Mouse (Mus musculus) liver, embryonic 12.5 days (tissue): ENCODE data around the gene Kcmf1. TPM values are rescaled to one million over a fixed set of nuclear protein-coding genes. Genes with fewer than 3 reads are reported as not detected.
A peak's percentile ranks its signal among the peaks of the same experiment; 100 is the strongest.

Experiments used
- ATAC-seq: fragments of 200-750 bp; cut with Nextera tagmentation; 2 replicates; pipeline ENCODE4 v1.8.0; 2017; ENCODE audit warnings: moderate number of reproducible peaks, mild to moderate bottlenecking, moderate library complexity
- H3K27ac ChIP-seq: fragments of 300-500 bp; sonication (generic); 2 replicates; pipeline ENCODE4 v1.5.1; 2016; ENCODE audit warnings: mild to moderate bottlenecking
- H3K27me3 ChIP-seq: fragments of 300-500 bp; sonication (generic); replicated peaks from 2 replicates; pipeline ENCODE4 v1.6.1; 2016; ENCODE audit warnings: mild to moderate bottlenecking, moderate library complexity
- H3K36me3 ChIP-seq: fragments of 300-500 bp; sonication (generic); 2 replicates; pipeline ENCODE4 v1.6.1; 2016; ENCODE audit warnings: mild to moderate bottlenecking, moderate library complexity
- H3K4me1 ChIP-seq: fragments of 300-500 bp; sonication (generic); 2 replicates; pipeline ENCODE4 v1.6.1; 2016
- H3K4me2 ChIP-seq: fragments of 300-500 bp; sonication (generic); 2 replicates; pipeline ENCODE4 v1.6.1; 2016; ENCODE audit warnings: mild to moderate bottlenecking, moderate library complexity
- H3K4me3 ChIP-seq: fragments of 300-500 bp; sonication (generic); 2 replicates; pipeline ENCODE4 v1.5.1; 2016; ENCODE audit warnings: mild to moderate bottlenecking, moderate library complexity
- H3K9ac ChIP-seq: fragments of 300-500 bp; sonication (generic); 2 replicates; pipeline ENCODE4 v1.6.1; 2016; ENCODE audit warnings: mild to moderate bottlenecking, moderate library complexity
- H3K9me3 ChIP-seq: fragments of 300-500 bp; sonication (generic); replicated peaks from 2 replicates; pipeline ENCODE4 v1.6.1; 2016; ENCODE audit warnings: mild to moderate bottlenecking, moderate library complexity
- WGBS: fragments of 180-500 bp; shearing (Covaris S2); methylation state at CpG from one replicate; pipeline ENCODE4 v1.1.7; 2016; ENCODE audit not compliant: insufficient replicate concordance; 5-methylcytosine and 5-hydroxymethylcytosine counted together
- polyA plus RNA-seq: library from polyadenylated mRNA; unstranded; fragments of >200 nt; fragmentation: Nextera tagmentation; extraction: Ambion mirVana; gene quantifications from 2 replicates; pipeline ENCODE4 v1.2.1, GENCODE M21; 2016

The Kcmf1 gene
- polyA plus RNA-seq, 1 experiment from 2014 or later = 49.2 TPM

GRCm38 (mm10) chr6:72895000-72895399, 4.8 kb downstream of the Kcmf1 start:
- Histone ChIP-seq H3K36me3 (peaks cover 26% of the 10 kb centered on the region), H3K4me1 (peaks cover 53% of the 10 kb centered on the region), H3K9me3 (no peaks in the 10 kb centered on the region), H3K27me3 (no peaks in the 10 kb centered on the region), H3K9ac (no peak overlapping the region), H3K4me2 (no peak overlapping the region), H3K4me3 (no peak overlapping the region), H3K27ac (0 out of 2 replicates have a peak overlapping the region, but pooled peaks have one; percentile 4)
- 76% methylated on average over 3 of the region's 3 CpGs for WGBS
- ATAC-seq = no peak

DNA sequence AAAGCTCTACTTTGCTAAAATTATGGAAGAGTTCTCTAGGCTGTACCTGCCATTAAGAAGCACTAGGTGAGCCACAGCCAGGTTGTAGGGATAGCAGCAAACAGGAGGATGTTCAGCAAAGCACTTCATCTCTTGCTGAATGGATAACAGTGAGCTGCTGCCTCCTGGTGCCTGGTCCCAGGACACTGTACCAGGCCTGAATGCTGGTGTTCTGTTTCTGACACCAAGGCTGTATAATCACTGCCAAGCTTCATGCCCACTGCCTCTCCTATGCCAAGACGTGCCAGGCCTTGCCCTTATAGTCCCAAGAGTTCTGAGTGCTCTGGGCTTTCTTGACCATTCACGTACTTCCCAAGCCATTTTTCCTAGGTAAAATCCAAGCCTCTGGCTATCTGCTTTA, 8.5 kb downstream of the Kcmf1 start:
- H3K27ac ChIP-seq = no peak overlapping the region
- no peak overlapping the region for H3K4me3 ChIP-seq
- peaks cover 60% of the 10 kb centered on the region for H3K4me1 ChIP-seq
- no peaks in the 10 kb centered on the region for H3K9me3 ChIP-seq
- no peaks in the 10 kb centered on the region for H3K27me3 ChIP-seq
- 84% methylated on average over 2 of the region's 2 CpGs for WGBS
- peaks cover 33% of the 10 kb centered on the region for H3K36me3 ChIP-seq
- no peak for ATAC-seq
- H3K4me2 ChIP-seq = no peak overlapping the region
- H3K9ac ChIP-seq = no peak overlapping the region

DNA sequence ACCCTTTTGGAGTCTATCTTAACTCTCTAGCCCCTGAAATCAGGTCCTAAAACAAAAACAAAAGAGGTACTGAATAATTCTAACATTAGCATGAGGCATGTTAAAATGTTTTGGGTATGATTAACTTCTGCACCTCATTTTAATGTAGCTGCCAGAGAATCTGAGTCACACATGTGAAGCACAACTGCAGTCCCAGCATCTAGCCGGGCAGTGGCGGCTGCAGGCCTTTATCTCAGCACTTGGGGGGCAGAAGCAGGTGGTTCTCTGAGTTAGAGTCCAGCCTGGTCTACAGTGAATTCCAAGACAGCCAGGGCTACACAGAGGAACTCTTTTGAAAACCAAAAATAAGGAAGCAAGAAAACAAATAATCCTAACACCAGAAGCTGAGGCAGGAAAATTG, 11.1 kb downstream of the Kcmf1 start:
- Histone ChIP-seq H3K4me2 (no peak overlapping the region), H3K9ac (no peak overlapping the region), H3K36me3 (peaks cover 14% of the 10 kb centered on the region; the same call in 1 of the 2 replicates), H3K27ac (no peak overlapping the region), H3K4me3 (no peak overlapping the region), H3K4me1 (peaks cover 50% of the 10 kb centered on the region), H3K27me3 (no peaks in the 10 kb centered on the region), H3K9me3 (no peaks in the 10 kb centered on the region)
- WGBS = 43% methylated on average over 2 of the region's 2 CpGs
- no peak for ATAC-seq

DNA sequence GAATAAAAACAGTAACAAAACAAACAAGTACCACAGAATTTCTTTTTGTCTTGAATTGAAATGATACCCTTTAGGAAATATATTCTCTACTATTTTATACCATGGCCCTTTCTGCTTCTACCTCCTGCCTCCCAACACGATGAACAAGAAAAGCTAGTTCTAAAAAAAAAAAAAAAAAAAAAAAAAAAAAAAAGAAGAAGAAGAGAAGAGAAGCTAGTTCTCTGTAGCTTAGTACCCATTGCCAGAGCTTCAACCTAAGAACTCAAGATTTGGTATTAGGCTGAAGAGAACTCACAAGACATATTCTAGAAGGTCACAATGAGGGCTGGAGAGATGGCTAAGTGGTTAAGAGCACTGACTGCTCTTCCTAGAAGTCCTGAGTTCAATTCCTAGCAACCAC, 14.5 kb downstream of the Kcmf1 start:
- no peak overlapping the region for H3K4me3 ChIP-seq
- H3K9me3 ChIP-seq = no peaks in the 10 kb centered on the region
- 62% methylated on average over 1 of the region's 1 CpGs for WGBS
- H3K27ac ChIP-seq = no peak overlapping the region
- H3K9ac ChIP-seq = no peak overlapping the region
- peaks cover 68% of the 10 kb centered on the region for H3K4me1 ChIP-seq
- H3K36me3 ChIP-seq = peaks cover 14% of the 10 kb centered on the region; the same call in 1 of the 2 replicates
- no peak overlapping the region for H3K4me2 ChIP-seq
- no peak for ATAC-seq
- H3K27me3 ChIP-seq = no peaks in the 10 kb centered on the region

DNA sequence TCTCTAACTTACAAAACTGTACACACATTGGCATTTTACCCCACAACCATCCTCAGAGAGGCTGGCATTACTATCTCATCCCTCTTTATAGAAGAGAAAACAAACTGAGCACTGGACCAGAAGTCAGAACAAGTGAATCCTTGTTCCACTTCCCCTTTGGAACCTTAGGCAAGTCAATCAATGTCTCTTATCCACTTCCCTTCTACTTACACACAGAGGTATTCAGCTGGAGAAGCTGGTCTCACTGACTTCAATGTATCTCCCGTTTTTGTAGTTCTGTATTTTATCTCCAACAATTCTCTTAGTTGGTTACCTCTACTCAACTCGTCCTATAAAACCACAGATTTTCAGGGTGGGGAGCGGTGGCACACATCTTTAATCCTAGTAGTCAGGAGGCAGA, 15.0 kb downstream of the Kcmf1 start:
- ATAC-seq = no peak
- WGBS = 39% methylated on average over 3 of the region's 3 CpGs

GRCm38 (mm10) chr6:72882661-72883458, 16.9 kb downstream of the Kcmf1 start:
- Histone ChIP-seq H3K27me3 (no peaks in the 10 kb centered on the region), H3K27ac (no peak overlapping the region), H3K36me3 (0 out of 2 replicates have a peak, but pooled peaks cover 6% of the 10 kb centered on the region), H3K4me3 (no peak overlapping the region), H3K9me3 (no peaks in the 10 kb centered on the region), H3K4me1 (peaks cover 70% of the 10 kb centered on the region), H3K9ac (0 out of 2 replicates have a peak overlapping the region, but pooled peaks have one; percentile 17), H3K4me2 (no peak overlapping the region)
- WGBS = 73% methylated on average over 8 of the region's 8 CpGs
- no peak for ATAC-seq

More for the DNA sequence above, 15.0 kb downstream of the Kcmf1 start:
- H3K4me2 ChIP-seq = no peak overlapping the region
- peaks cover 65% of the 10 kb centered on the region for H3K4me1 ChIP-seq
- H3K9me3 ChIP-seq = no peaks in the 10 kb centered on the region
- H3K4me3 ChIP-seq = no peak overlapping the region
- H3K27ac ChIP-seq = no peak overlapping the region
- H3K9ac ChIP-seq = no peak overlapping the region
- H3K36me3 ChIP-seq = peaks cover 14% of the 10 kb centered on the region; the same call in 1 of the 2 replicates
- H3K27me3 ChIP-seq = no peaks in the 10 kb centered on the region

- Histone ChIP-seq H3K27ac (0 out of 2 replicates have a peak overlapping the region, but pooled peaks have one; percentile 64), H3K9ac (no peak overlapping the region), H3K27me3 (no peaks in the 10 kb centered on the region), H3K4me1 (peaks cover 68% of the 10 kb centered on the region), H3K9me3 (no peaks in the 10 kb centered on the region), H3K4me3 (no peak overlapping the region), H3K36me3 (0 out of 2 replicates have a peak, but pooled peaks cover 2% of the 10 kb centered on the region), H3K4me2 (peak overlapping the region; percentile 43; the same call in 1 of the 2 replicates)
- ATAC-seq = no peak
- 71% methylated on average over 3 of the region's 3 CpGs for WGBS
Measured at GRCm38 (mm10) chr6:72882222-72882621, 17.6 kb downstream of the Kcmf1 start.

DNA sequence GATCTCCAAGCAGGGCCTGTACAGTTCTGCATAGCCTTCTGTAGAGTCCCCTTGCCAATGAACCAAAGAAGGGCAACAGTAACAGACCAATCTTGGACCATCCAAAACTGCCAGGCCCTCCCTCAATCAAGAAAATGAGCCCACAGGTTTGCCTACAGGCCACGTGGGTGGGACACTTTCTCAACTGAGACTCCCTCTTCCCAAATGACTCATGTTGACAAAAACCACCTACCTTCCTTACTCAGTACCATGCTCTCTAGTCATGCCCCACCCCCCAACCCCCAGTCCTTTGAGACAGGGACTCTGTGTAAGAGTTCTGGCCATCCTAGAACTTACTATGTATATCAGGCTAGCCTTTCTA, 18.2 kb downstream of the Kcmf1 start:
- Histone ChIP-seq H3K9ac (no peak overlapping the region), H3K4me2 (peak overlapping the region; percentile 43), H3K9me3 (no peaks in the 10 kb centered on the region), H3K27me3 (no peaks in the 10 kb centered on the region), H3K36me3 (no peaks in the 10 kb centered on the region), H3K27ac (peak overlapping the region; percentile 64), H3K4me3 (no peak overlapping the region), H3K4me1 (peaks cover 62% of the 10 kb centered on the region)
- WGBS = 3% methylated on average over 1 of the region's 1 CpGs
- peak; percentile 25; the same call in 1 of the 2 replicates for ATAC-seq

DNA sequence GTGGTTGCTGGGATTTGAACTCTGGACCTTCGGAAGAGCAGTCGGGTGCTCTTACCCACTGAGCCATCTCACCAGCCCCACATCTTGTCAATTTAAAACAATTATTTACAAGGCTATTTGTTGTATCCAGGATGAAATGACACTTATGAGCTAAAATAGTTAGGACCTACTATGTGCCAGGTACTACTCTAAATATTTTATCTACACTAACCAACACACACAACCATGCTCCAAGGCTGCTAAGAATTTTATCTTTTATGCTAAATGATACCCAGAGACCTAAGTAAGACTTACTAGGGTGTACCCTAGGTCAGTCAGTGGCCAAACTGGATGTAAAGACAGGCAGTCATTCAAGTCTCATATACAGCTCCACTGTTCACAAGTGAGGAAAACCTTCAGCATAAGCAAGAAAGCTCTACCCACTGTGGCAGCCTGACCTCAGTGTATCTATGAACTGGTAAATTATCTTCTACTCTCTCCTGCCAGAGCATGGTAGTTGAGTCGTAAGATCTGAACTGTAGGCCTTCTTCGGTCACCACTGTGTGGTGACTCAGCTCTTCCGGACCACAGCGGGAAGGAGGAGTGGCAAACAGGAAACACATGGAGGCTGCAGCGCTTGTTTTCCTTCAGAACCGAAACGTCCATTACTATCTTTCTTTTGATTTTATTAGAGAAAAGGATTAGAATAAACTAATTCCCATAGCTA, 18.7 kb downstream of the Kcmf1 start:
- Histone ChIP-seq H3K36me3 (no peaks in the 10 kb centered on the region), H3K27ac (peak overlapping the region; percentile 64), H3K9me3 (no peaks in the 10 kb centered on the region), H3K4me3 (no peak overlapping the region), H3K27me3 (no peaks in the 10 kb centered on the region), H3K9ac (no peak overlapping the region), H3K4me1 (peaks cover 57% of the 10 kb centered on the region), H3K4me2 (peak overlapping the region; percentile 43)
- 30% methylated on average over 9 of the region's 9 CpGs for whole genome bisulfite sequencing
- ATAC-seq = peak; percentile 83

DNA sequence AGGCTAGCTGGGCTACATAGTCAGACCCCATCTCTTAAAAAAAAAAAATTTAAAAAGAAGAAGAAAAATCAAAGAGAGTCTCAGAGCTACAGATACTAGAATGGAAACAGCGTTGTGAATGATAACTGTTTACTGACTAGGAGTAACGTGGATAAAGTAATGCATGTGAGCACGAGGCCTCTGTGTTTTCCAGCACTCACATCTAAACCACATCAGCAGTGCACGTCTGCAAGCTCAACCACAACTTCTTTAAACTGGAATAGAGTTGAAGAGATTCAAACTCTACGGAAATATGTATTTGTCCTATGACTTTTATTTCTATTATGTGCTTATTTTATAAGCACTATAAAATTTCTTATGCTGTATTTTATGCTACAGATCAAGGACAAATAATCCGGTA, 23.1 kb downstream of the Kcmf1 start:
- Histone ChIP-seq H3K27ac (no peak overlapping the region), H3K4me1 (peaks cover 27% of the 10 kb centered on the region), H3K4me2 (no peak overlapping the region), H3K27me3 (no peaks in the 10 kb centered on the region), H3K9ac (no peak overlapping the region), H3K36me3 (no peaks in the 10 kb centered on the region), H3K4me3 (no peak overlapping the region), H3K9me3 (no peaks in the 10 kb centered on the region)
- 58% methylated on average over 6 of the region's 6 CpGs for WGBS
- ATAC-seq = no peak

GRCm38 (mm10) chr6:72873338-72873737, 26.4 kb downstream of the Kcmf1 start:
- WGBS = 71% methylated on average over 3 of the region's 3 CpGs

DNA sequence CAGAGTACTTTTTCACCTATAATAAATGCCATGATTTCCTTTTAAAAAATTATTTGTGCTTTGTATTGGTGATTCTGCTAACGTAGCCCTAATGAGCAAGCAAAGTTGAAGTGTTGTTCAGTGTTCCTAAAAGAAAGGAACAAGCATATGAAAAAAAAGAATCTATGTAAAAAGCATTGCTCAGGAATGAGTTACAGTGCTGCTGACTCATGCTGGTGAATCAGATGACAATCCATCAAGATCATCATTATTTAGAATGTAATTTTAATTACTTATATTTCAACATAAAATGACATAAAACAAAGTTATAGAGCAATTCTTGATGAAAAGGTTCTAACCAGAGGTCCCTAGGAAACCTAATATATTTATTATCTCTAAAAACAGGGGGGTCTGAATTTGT, 27.5 kb downstream of the Kcmf1 start:
- H3K4me2 ChIP-seq = no peak overlapping the region
- H3K27me3 ChIP-seq = no peaks in the 10 kb centered on the region
- H3K4me1 ChIP-seq = peaks cover 32% of the 10 kb centered on the region
- ATAC-seq = no peak
- no peaks in the 10 kb centered on the region for H3K9me3 ChIP-seq
- H3K4me3 ChIP-seq = no peak overlapping the region
- H3K9ac ChIP-seq = no peak overlapping the region
- no peak overlapping the region for H3K27ac ChIP-seq
- no peaks in the 10 kb centered on the region for H3K36me3 ChIP-seq
- 76% methylated on average over 1 of the region's 1 CpGs for WGBS

More at GRCm38 (mm10) chr6:72873338-72873737, 26.4 kb downstream of the Kcmf1 start:
- Histone ChIP-seq H3K9ac (no peak overlapping the region), H3K4me3 (no peak overlapping the region), H3K4me1 (peaks cover 30% of the 10 kb centered on the region), H3K9me3 (no peaks in the 10 kb centered on the region), H3K36me3 (no peaks in the 10 kb centered on the region), H3K27ac (no peak overlapping the region), H3K27me3 (no peaks in the 10 kb centered on the region), H3K4me2 (no peak overlapping the region)
- no peak for ATAC-seq
